Mouse (Mus musculus) layer of hippocampus, postnatal 10 days (tissue): ENCODE results near the gene Lipn. TPM values are rescaled to one million over a fixed set of nuclear protein-coding genes. Genes with fewer than 3 reads are reported as not detected.

ENCODE experiments used
- microRNA-seq, 2 experiments: library from miRNA; unstranded; fragments of <30 nt; microRNA quantifications; one replicate each; pipeline ENCODE4 v1.2.0; 2021
- total RNA-seq, 2 experiments: library from RNA; stranded (reverse); gene quantifications; 2 replicates each; pipeline ENCODE4 v1.2.3; 2021

Lipn gene
- total RNA-seq, 2 experiments from 2014 or later, result not detected

Small RNA genes within 50 kb of the gene (microRNA-seq; reads per million reads assigned to microRNA genes)
- 0 reads per million in 2 experiments for gene Gm23334

Other genes with a start within 250 kb of the Lipn start
- not detected for gene Lipf, start 106.2 kb upstream of the Lipn start, total RNA-seq
- gene Lipk, start 59.1 kb upstream of the Lipn start, total RNA-seq, result not detected
- under 1 TPM; 0.20 to 0.48 TPM for gene Lipm, start 33.6 kb downstream of the Lipn start, total RNA-seq
- gene Ankrd22, start 98.7 kb downstream of the Lipn start, total RNA-seq, result under 1 TPM in 1 of 2 experiments, not detected in 1; 0.11 TPM
- gene Stambpl1, start 124.9 kb downstream of the Lipn start, total RNA-seq, result 10 to 100 TPM; 17.3 to 23.0 TPM
- gene Acta2, start 188.2 kb downstream of the Lipn start, total RNA-seq, result 10 to 100 TPM; 16.2 to 21.5 TPM
- 1 to 10 TPM in 1 of 2 experiments, not detected in 1; 1.2 TPM for gene Fas, start 223.3 kb downstream of the Lipn start, total RNA-seq